Comparison of ENCODE assay signal across 21 mouse cellular contexts in genomic region chr17:28591476-28591875, GRCm38 (mm10). TPM values are rescaled to one million over a fixed set of nuclear protein-coding genes. Genes with fewer than 3 reads are reported as not detected.
A peak's percentile ranks its signal among the peaks of the same experiment; 100 is the strongest.
DNase-seq lines count a peak whose midpoint lies in the region; ATAC-seq lines count a peak whose summit lies in the region.
"Had no signal": no experiment of that assay in that cellular context is flagged by ENCODE, and none has a peak within 500 bp of the region (broad histone marks: within the 10 kb centered on the region; RNA-seq: fewer than 3 reads in every experiment).

No protein-coding gene starts in this region.

- H3K4me3 ChIP-seq in heart, embryonic 13.5 days, result no peak overlapping the region
- H3K4me3 ChIP-seq: forebrain, embryonic 10.5 days; hindbrain, embryonic 10.5 days; limb, embryonic 13.5 days; lung, embryonic 15.5 days; midbrain, embryonic 13.5 days had no signal

- peak; percentile 51; the same call in 1 of the 2 replicates for ATAC-seq in heart, embryonic 13.5 days (ENCODE audit: extremely low read depth, insufficient number of reproducible peaks, low FRiP score, low TSS enrichment)
- no peak for ATAC-seq in megakaryocyte, adult 5-6 weeks (ENCODE audit: poor library complexity, severe bottlenecking)
- ATAC-seq: CD4-positive, CD25-positive, alpha-beta regulatory T cell, adult 4 months; intestine, postnatal 0 days; midbrain, embryonic 13.5 days had no signal

- no peaks in the 10 kb centered on the region for H3K9me3 ChIP-seq in heart, embryonic 13.5 days
- H3K9me3 ChIP-seq: forebrain, embryonic 10.5 days; hindbrain, embryonic 10.5 days; limb, embryonic 13.5 days; lung, embryonic 15.5 days; midbrain, embryonic 13.5 days had no signal

- DNase-seq in ovary, adult 18-20 months (ENCODE audit: low spot score), result peak; percentile 82
- DNase-seq in ovary, postnatal 14 days (ENCODE audit: low spot score), result no peak
- peak; percentile 68 for DNase-seq in adrenal gland, adult 8-10 months
- peak; percentile 27 for DNase-seq in spleen, postnatal 36 days (ENCODE audit: low spot score in 2 of 2)
- no peak for DNase-seq in yolk sac, embryonic 10.5 days (ENCODE audit: low spot score)
- DNase-seq: cerebellum, adult 9-11 months; kidney, postnatal 14 days had no signal

- H3K4me2 ChIP-seq in heart, embryonic 13.5 days, result no peak overlapping the region
- H3K4me2 ChIP-seq: limb, embryonic 13.5 days; lung, embryonic 15.5 days; midbrain, embryonic 13.5 days had no signal

- H3K27ac ChIP-seq in heart, embryonic 13.5 days (replicated peaks), result peak overlapping the region; percentile 59
- H3K27ac ChIP-seq: forebrain, embryonic 10.5 days; hindbrain, embryonic 10.5 days; limb, embryonic 13.5 days; lung, embryonic 15.5 days; midbrain, embryonic 13.5 days had no signal

- H3K4me1 ChIP-seq in heart, embryonic 13.5 days, result peaks cover 19% of the 10 kb centered on the region
- H3K4me1 ChIP-seq: forebrain, embryonic 10.5 days; hindbrain, embryonic 10.5 days; limb, embryonic 13.5 days; lung, embryonic 15.5 days; midbrain, embryonic 13.5 days had no signal

- peaks cover 92% of the 10 kb centered on the region for H3K36me3 ChIP-seq in heart, embryonic 13.5 days

- no peaks in the 10 kb centered on the region for H3K27me3 ChIP-seq in heart, embryonic 13.5 days (replicated peaks)
- H3K27me3 ChIP-seq: limb, embryonic 13.5 days; lung, embryonic 15.5 days; midbrain, embryonic 13.5 days had no signal

- 54% methylated on average over 5 of the region's 5 CpGs for WGBS in heart, embryonic 13.5 days

- 0 out of 2 replicates have a peak overlapping the region, but pooled peaks have one; percentile 14 for H3K9ac ChIP-seq in heart, embryonic 13.5 days
- H3K9ac ChIP-seq: limb, embryonic 13.5 days; lung, embryonic 15.5 days; midbrain, embryonic 13.5 days had no signal

RNA-seq across cellular contexts. Expression of gene Lhfpl5, which starts 16.0 kb away (rescaled TPM):
- total RNA-seq in adrenal gland, adult 8-10 months (2022), result 1 to 10 TPM; 2.6 to 6.7 (median 4.2) TPM
- 0.22 and 0.43 TPM in 2 replicates for polyA plus RNA-seq in heart, embryonic 13.5 days (2015; fragmentation: Nextera tagmentation; extraction: Ambion mirVana)
- not detected in 2 replicates for total RNA-seq in megakaryocyte, adult 5-6 weeks (2015)
- total RNA-seq in megakaryocyte, adult 5-6 weeks (2017), result not detected in 2 replicates
- total RNA-seq: gastrocnemius, adult 18-20 months had no signal
- polyA plus RNA-seq: spleen, adult 2 months had no signal

RNA-seq across cellular contexts. Expression of gene Clps, which starts 30.9 kb away (rescaled TPM):
- total RNA-seq in adrenal gland, adult 8-10 months (2022), result not detected
- polyA plus RNA-seq in heart, embryonic 13.5 days (2015; fragmentation: Nextera tagmentation; extraction: Ambion mirVana), result 0.25 and 2.0 TPM in 2 replicates
- not detected in 2 replicates for total RNA-seq in megakaryocyte, adult 5-6 weeks (2015)
- total RNA-seq in megakaryocyte, adult 5-6 weeks (2017), result not detected in 2 replicates
- total RNA-seq: gastrocnemius, adult 18-20 months; left cerebral cortex, adult 18-20 months had no signal
- polyA plus RNA-seq: brain, embryonic 14.5 days; CD4-positive, CD25-positive, alpha-beta regulatory T cell, adult 4 months; forebrain, embryonic 10.5 days; hindbrain, embryonic 10.5 days had no signal

RNA-seq across cellular contexts. Expression of gene Srpk1, which starts 31.0 kb away (rescaled TPM):
- total RNA-seq in adrenal gland, adult 8-10 months (2022), result 10 to 100 TPM; 68.4 to 81.5 (median 72.8) TPM
- polyA plus RNA-seq in heart, embryonic 13.5 days (2015; fragmentation: Nextera tagmentation; extraction: Ambion mirVana), result 43.5 and 47.2 TPM in 2 replicates
- 53.0 and 66.9 TPM in 2 replicates for total RNA-seq in megakaryocyte, adult 5-6 weeks (2015)
- total RNA-seq in megakaryocyte, adult 5-6 weeks (2017), result 66.9 and 70.8 TPM in 2 replicates

RNA-seq across cellular contexts. Expression of gene Clpsl2, which starts 42.3 kb away (rescaled TPM):
- not detected for total RNA-seq in adrenal gland, adult 8-10 months (2022)
- not detected in 2 replicates for polyA plus RNA-seq in heart, embryonic 13.5 days (2015; fragmentation: Nextera tagmentation; extraction: Ambion mirVana)
- not detected in 2 replicates for total RNA-seq in megakaryocyte, adult 5-6 weeks (2015)
- total RNA-seq in megakaryocyte, adult 5-6 weeks (2017), result not detected in 2 replicates
- total RNA-seq: gastrocnemius, adult 18-20 months; left cerebral cortex, adult 18-20 months had no signal
- polyA plus RNA-seq: CD4-positive, CD25-positive, alpha-beta regulatory T cell, adult 4 months; forebrain, embryonic 10.5 days; hindbrain, embryonic 10.5 days; intestine, postnatal 0 days; limb, embryonic 13.5 days; lung, embryonic 15.5 days; midbrain, embryonic 13.5 days; spleen, adult 2 months; thymus, postnatal 0 days had no signal

Comparison
In these comparisons a context has a peak if more than half of its experiments do, and no peak if none do; other contexts are left out.
1. DNase-seq: peak in ovary, adult 18-20 months (single experiment), adrenal gland, adult 8-10 months (single experiment) and spleen, postnatal 36 days (2 of 2); none in ovary, postnatal 14 days (single experiment) and yolk sac, embryonic 10.5 days (single experiment).